Mouse (Mus musculus): Measurements from ENCODE around the gene Gria1. TPM values are rescaled to one million over a fixed set of nuclear protein-coding genes. Genes with fewer than 3 reads are reported as not detected.
A peak's percentile ranks its signal among the peaks of the same experiment; 100 is the strongest.

The Gria1 gene
- polyA plus RNA-seq, 1 experiment from 2014 or later, result 39.7 TPM

DNA sequence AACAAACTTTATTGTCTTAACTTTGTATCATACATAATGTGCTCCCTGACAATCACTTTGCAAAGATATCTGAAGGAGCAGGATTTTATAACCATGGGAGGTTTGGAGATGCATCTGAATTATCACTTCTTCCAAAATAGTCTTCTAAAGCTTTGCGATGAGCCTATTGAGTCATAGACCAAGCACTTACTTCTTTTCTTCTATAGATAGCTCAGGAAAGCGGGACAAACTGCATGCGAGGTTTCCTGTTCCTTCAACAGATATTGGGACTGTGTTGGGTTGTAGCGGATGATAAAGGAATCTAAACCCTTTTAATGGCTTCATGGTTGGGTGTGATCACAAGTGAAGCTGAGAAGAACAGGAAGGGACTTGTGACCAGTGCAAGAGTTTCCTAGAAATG lies 263.5 kb downstream of the Gria1 start:
- Histone ChIP-seq H3K4me2 (replicated peaks) (no peak overlapping the region), H3K27ac (no peak overlapping the region), H3K27me3 (ENCODE audit: control insufficient read depth, insufficient read depth, low read length) (no peaks in the 10 kb centered on the region), H3K4me3 (replicated peaks; ENCODE audit: low read length) (no peak overlapping the region), H3K4me1 (replicated peaks; ENCODE audit: control insufficient read depth, insufficient read depth, low read length) (no peaks in the 10 kb centered on the region), H3K9me3 (ENCODE audit: control insufficient read depth, low read length) (no peaks in the 10 kb centered on the region), H3K9ac (no peak overlapping the region), H3K36me3 (replicated peaks; ENCODE audit: control insufficient read depth, insufficient read depth) (no peaks in the 10 kb centered on the region)
- DNase-seq (ENCODE audit: low spot score) (no peak), ATAC-seq (ENCODE audit: low FRiP score) (no peak)
- WGBS, result 94% methylated on average over 4 of the region's 4 CpGs

DNA sequence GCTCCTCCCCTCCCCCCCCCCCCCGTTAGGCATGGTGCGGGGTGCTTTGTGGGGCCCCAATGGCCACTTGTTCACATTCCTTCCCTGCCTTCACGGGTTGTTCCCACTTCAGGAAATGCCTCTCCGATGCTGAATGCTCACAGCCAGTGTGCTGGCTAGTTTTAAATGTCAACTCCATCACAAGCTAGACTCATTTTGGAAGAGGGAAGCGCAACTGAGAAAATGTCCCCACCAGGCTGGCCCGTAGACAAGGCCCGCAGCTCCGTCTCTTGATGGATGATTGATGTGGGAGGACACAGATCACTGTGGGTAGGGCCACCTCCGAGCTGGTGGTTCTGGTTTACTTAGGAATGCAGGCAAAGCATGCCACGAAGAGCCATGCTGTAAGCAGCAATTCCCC lies 266.9 kb downstream of the Gria1 start:
- H3K27me3 ChIP-seq (ENCODE audit: control insufficient read depth, insufficient read depth, low read length), result no peaks in the 10 kb centered on the region

DNA sequence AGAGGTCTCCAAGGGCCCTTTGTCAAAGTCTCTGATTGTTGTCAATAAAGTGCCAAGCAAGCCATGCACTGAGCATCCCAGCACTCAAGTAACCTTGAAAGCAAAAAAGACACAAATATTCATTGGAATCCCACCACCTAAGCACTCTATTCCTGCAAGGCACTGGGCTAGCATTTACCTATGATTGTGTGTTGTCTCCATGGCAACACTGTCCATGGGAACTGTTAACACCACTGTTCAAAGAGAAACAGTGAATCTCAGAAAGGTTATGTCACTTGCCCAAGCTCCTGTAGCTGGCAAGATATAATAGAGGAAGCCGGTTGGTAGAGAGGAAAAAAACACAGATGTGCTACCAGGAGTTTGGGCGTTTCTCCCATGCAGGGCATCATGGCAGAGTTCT lies 274.9 kb downstream of the Gria1 start:
- H3K4me2 ChIP-seq (replicated peaks), result no peak overlapping the region
- no peak overlapping the region for H3K4me3 ChIP-seq (replicated peaks; ENCODE audit: low read length)
- no peak for ATAC-seq (ENCODE audit: low FRiP score)
- H3K9ac ChIP-seq, result no peak overlapping the region
- no peak for DNase-seq (ENCODE audit: low spot score)
- H3K36me3 ChIP-seq (replicated peaks; ENCODE audit: control insufficient read depth, insufficient read depth), result no peaks in the 10 kb centered on the region
- no peaks in the 10 kb centered on the region for H3K27me3 ChIP-seq (ENCODE audit: control insufficient read depth, insufficient read depth, low read length)
- H3K27ac ChIP-seq, result no peak overlapping the region
- no peaks in the 10 kb centered on the region for H3K4me1 ChIP-seq (replicated peaks; ENCODE audit: control insufficient read depth, insufficient read depth, low read length)
- WGBS, result 68% methylated on average over 2 of the region's 2 CpGs
- no peaks in the 10 kb centered on the region for H3K9me3 ChIP-seq (ENCODE audit: control insufficient read depth, low read length)

More for the DNA sequence above, 266.9 kb downstream of the Gria1 start:
- Histone ChIP-seq H3K4me2 (replicated peaks) (no peak overlapping the region), H3K4me3 (replicated peaks; ENCODE audit: low read length) (no peak overlapping the region), H3K4me1 (replicated peaks; ENCODE audit: control insufficient read depth, insufficient read depth, low read length) (no peaks in the 10 kb centered on the region), H3K36me3 (replicated peaks; ENCODE audit: control insufficient read depth, insufficient read depth) (no peaks in the 10 kb centered on the region), H3K27ac (no peak overlapping the region), H3K9ac (no peak overlapping the region), H3K9me3 (ENCODE audit: control insufficient read depth, low read length) (no peaks in the 10 kb centered on the region)
- no peak for ATAC-seq (ENCODE audit: low FRiP score)
- WGBS, result 63% methylated on average over 8 of the region's 10 CpGs
- DNase-seq (ENCODE audit: low spot score), result no peak

DNA sequence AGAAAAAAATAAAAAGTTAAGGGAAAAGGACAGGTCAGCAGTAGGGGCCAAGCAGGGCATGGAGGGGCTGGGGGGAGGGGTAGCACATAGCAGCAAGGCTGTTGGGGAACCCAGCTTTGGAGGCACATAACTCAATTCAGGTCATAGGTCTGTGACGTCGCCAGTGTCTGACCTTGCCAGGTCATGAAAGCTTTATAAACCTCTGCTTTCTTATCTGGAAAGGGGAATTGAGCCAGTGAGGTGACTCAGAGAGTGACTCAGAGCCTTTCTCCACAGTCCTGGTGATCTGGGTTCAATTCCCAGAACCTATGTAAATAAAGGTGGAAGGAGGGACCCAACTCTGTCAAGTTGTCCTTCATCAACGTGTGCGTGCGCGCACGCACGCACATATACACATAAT lies 286.2 kb downstream of the Gria1 start:
- H3K27me3 ChIP-seq (ENCODE audit: control insufficient read depth, insufficient read depth, low read length), result no peaks in the 10 kb centered on the region
- no peaks in the 10 kb centered on the region for H3K9me3 ChIP-seq (ENCODE audit: control insufficient read depth, low read length)
- no peak overlapping the region for H3K9ac ChIP-seq
- WGBS, result 93% methylated on average over 8 of the region's 8 CpGs
- no peak overlapping the region for H3K27ac ChIP-seq
- ATAC-seq (ENCODE audit: low FRiP score) (no peak), DNase-seq (ENCODE audit: low spot score) (no peak)
- H3K4me2 ChIP-seq (replicated peaks), result no peak overlapping the region
- no peaks in the 10 kb centered on the region for H3K36me3 ChIP-seq (replicated peaks; ENCODE audit: control insufficient read depth, insufficient read depth)
- H3K4me1 ChIP-seq (replicated peaks; ENCODE audit: control insufficient read depth, insufficient read depth, low read length), result peaks cover 7% of the 10 kb centered on the region; the same call in 1 of the 2 replicates
- no peak overlapping the region for H3K4me3 ChIP-seq (replicated peaks; ENCODE audit: low read length)

DNA sequence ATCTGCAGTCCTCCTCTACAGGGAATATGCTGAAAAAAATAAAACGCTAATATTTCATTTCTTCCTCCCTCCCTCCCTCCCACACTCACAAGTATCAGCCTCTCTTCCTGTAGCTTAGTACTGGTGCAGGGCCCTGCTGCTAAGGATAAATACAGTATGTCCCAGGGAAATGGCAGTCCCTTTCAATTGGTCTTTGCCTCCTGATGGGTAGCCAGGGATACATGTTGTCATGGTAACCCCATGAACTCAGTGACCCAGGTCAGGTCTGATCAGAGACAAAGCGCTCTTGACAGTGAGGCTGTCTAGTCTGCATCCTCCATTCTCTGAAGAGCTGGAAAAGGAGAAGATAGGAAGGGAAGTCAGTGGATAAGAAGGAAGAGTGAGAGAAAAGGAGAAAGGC lies 287.1 kb downstream of the Gria1 start:
- Histone ChIP-seq H3K4me1 (replicated peaks; ENCODE audit: control insufficient read depth, insufficient read depth, low read length) (peaks cover 7% of the 10 kb centered on the region; the same call in 1 of the 2 replicates), H3K27ac (peak overlapping the region; percentile 32; the same call in 1 of the 2 replicates), H3K36me3 (replicated peaks; ENCODE audit: control insufficient read depth, insufficient read depth) (no peaks in the 10 kb centered on the region), H3K27me3 (ENCODE audit: control insufficient read depth, insufficient read depth, low read length) (no peaks in the 10 kb centered on the region), H3K9me3 (ENCODE audit: control insufficient read depth, low read length) (no peaks in the 10 kb centered on the region), H3K4me3 (replicated peaks; ENCODE audit: low read length) (no peak overlapping the region), H3K9ac (no peak overlapping the region), H3K4me2 (replicated peaks) (no peak overlapping the region)
- ATAC-seq (ENCODE audit: low FRiP score) (peak; percentile 79), DNase-seq (ENCODE audit: low spot score) (peak; percentile 61)
- 19% methylated on average over 2 of the region's 2 CpGs for WGBS

DNA sequence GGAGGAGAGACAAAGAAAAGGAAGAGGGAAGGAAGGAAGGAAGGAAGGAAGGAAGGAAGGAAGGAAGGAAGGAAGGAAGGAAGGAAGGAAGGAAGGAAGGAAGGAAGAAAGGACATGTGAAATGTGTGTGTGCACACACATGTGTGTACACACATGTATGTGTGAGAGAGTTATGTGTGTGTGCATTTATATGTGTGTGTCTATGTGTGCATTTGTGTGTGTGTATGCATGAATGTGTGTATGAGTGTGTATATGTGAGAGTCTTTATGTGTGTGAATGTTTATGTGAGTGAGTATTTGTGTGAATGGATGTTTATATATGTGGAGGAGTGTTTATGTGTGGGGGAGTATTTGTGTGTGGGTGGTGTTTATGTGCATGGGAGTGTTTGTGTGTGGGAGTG lies 287.5 kb downstream of the Gria1 start:
- DNase-seq (ENCODE audit: low spot score) (no peak), ATAC-seq (ENCODE audit: low FRiP score) (no peak)
- no peak overlapping the region for H3K4me3 ChIP-seq (replicated peaks; ENCODE audit: low read length)
- H3K4me1 ChIP-seq (replicated peaks; ENCODE audit: control insufficient read depth, insufficient read depth, low read length), result peaks cover 7% of the 10 kb centered on the region; the same call in 1 of the 2 replicates
- H3K36me3 ChIP-seq (replicated peaks; ENCODE audit: control insufficient read depth, insufficient read depth), result no peaks in the 10 kb centered on the region
- no peaks in the 10 kb centered on the region for H3K27me3 ChIP-seq (ENCODE audit: control insufficient read depth, insufficient read depth, low read length)
- no peak overlapping the region for H3K9ac ChIP-seq
- no peaks in the 10 kb centered on the region for H3K9me3 ChIP-seq (ENCODE audit: control insufficient read depth, low read length)
- 0 out of 2 replicates have a peak overlapping the region, but pooled peaks have one; percentile 32 for H3K27ac ChIP-seq
- H3K4me2 ChIP-seq (replicated peaks), result no peak overlapping the region

DNA sequence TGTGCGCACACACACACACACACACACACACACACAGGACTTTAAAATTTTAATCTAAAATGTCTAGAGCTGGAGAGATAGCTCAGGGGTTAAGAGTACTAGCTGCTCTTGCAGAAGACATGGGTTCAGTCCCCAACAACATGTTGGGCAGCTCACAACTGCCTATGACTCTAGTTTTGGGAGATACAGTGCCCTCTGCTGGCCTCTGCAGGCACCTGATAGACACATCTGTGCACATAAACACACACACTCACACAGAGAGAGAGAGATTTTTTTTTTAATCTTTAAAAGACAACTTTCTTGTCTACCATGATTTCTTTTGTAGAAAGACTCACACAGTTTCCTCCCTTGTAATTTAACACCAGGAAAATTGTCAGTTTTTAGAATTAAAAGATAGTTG lies 292.4 kb downstream of the Gria1 start:
- no peak for ATAC-seq (ENCODE audit: low FRiP score)
- no peaks in the 10 kb centered on the region; the same call in 1 of the 2 replicates for H3K36me3 ChIP-seq (replicated peaks; ENCODE audit: control insufficient read depth, insufficient read depth)
- H3K4me1 ChIP-seq (replicated peaks; ENCODE audit: control insufficient read depth, insufficient read depth, low read length), result no peaks in the 10 kb centered on the region
- H3K4me3 ChIP-seq (replicated peaks; ENCODE audit: low read length), result no peak overlapping the region
- H3K27me3 ChIP-seq (ENCODE audit: control insufficient read depth, insufficient read depth, low read length), result no peaks in the 10 kb centered on the region
- H3K27ac ChIP-seq, result no peak overlapping the region
- 0 out of 2 replicates have a peak, but pooled peaks cover 6% of the 10 kb centered on the region for H3K9me3 ChIP-seq (ENCODE audit: control insufficient read depth, low read length)
- DNase-seq (ENCODE audit: low spot score), result no peak
- WGBS, result 93% methylated on average over 1 of the region's 1 CpGs
- no peak overlapping the region for H3K4me2 ChIP-seq (replicated peaks)
- H3K9ac ChIP-seq, result no peak overlapping the region

DNA sequence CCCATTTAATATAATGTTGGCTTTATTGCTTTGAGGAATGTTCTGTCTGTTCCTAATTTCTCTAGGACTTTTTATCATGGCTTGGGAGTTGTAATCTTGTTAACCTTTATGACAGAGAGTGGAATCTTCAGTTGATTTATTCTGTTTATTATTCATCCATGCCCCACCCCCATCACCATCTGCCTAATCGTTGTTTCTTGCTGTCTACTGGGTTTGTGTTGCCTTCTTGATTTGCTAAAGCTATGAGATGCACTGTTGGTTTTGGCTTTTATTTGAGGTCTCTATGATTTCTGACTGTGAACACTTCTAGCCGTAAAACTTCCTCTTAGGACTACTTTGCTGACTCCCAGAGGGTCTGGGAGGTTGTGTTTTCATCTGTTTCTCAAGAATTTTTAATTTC lies 294.9 kb downstream of the Gria1 start:
- Histone ChIP-seq H3K4me1 (replicated peaks; ENCODE audit: control insufficient read depth, insufficient read depth, low read length) (no peaks in the 10 kb centered on the region), H3K27me3 (ENCODE audit: control insufficient read depth, insufficient read depth, low read length) (no peaks in the 10 kb centered on the region), H3K36me3 (replicated peaks; ENCODE audit: control insufficient read depth, insufficient read depth) (no peaks in the 10 kb centered on the region; the same call in 1 of the 2 replicates), H3K27ac (no peak overlapping the region), H3K4me3 (replicated peaks; ENCODE audit: low read length) (no peak overlapping the region), H3K9me3 (ENCODE audit: control insufficient read depth, low read length) (0 out of 2 replicates have a peak, but pooled peaks cover 6% of the 10 kb centered on the region), H3K9ac (no peak overlapping the region), H3K4me2 (replicated peaks) (no peak overlapping the region)
- DNase-seq (ENCODE audit: low spot score) (no peak), ATAC-seq (ENCODE audit: low FRiP score) (no peak)
- WGBS, result 72% methylated on average over 2 of the region's 2 CpGs

DNA sequence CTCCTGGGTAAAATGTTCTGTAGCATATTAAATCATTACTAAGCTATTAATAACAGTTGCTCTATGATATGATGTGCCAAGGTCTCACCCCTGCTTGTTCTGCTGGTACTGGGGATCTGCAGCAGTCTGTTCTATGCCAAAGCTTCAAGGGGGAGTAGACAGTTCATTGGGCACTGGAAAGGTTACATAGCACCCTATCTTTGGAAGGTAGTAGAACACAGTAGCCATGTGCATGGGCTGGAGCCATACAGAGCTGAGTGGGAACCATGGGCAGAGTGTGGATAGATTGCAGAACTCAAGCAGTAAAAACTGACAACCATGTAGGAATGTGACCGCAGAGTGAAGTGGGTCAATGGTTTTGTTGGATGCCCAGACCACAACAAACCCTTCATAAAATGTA lies 295.7 kb downstream of the Gria1 start:
- Histone ChIP-seq H3K36me3 (replicated peaks; ENCODE audit: control insufficient read depth, insufficient read depth) (no peaks in the 10 kb centered on the region; the same call in 1 of the 2 replicates), H3K4me1 (replicated peaks; ENCODE audit: control insufficient read depth, insufficient read depth, low read length) (no peaks in the 10 kb centered on the region), H3K4me2 (replicated peaks) (no peak overlapping the region), H3K27me3 (ENCODE audit: control insufficient read depth, insufficient read depth, low read length) (no peaks in the 10 kb centered on the region), H3K27ac (no peak overlapping the region), H3K9ac (no peak overlapping the region), H3K4me3 (replicated peaks; ENCODE audit: low read length) (no peak overlapping the region), H3K9me3 (ENCODE audit: control insufficient read depth, low read length) (0 out of 2 replicates have a peak, but pooled peaks cover 6% of the 10 kb centered on the region)
- DNase-seq (ENCODE audit: low spot score) (no peak), ATAC-seq (ENCODE audit: low FRiP score) (no peak)
- WGBS, result 92% methylated on average over 1 of the region's 1 CpGs

DNA sequence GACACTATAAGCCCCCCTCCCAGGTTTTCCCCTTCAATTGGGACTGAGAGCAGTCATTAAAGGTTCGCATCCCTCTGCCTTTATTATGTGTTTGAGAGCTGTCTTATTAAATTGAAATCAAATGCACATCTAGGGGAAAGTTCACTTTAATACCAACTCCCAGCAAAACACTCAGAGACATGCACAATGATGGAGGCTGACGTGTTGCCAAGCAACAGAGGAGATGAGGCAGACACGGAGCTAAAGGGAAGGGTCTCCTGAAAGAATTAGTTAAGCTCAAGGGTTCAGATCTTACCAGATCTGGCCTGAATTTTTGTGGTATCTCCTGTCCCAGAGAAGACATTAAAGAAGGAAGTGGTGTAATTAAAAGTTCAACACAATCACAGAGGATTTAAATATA lies 305.9 kb downstream of the Gria1 start:
- H3K36me3 ChIP-seq (replicated peaks; ENCODE audit: control insufficient read depth, insufficient read depth), result no peaks in the 10 kb centered on the region
- H3K27ac ChIP-seq, result no peak overlapping the region
- no peak for ATAC-seq (ENCODE audit: low FRiP score)
- H3K9me3 ChIP-seq (ENCODE audit: control insufficient read depth, low read length), result no peaks in the 10 kb centered on the region
- no peak overlapping the region for H3K4me2 ChIP-seq (replicated peaks)
- 0 out of 2 replicates have a peak, but pooled peaks cover 8% of the 10 kb centered on the region for H3K4me1 ChIP-seq (replicated peaks; ENCODE audit: control insufficient read depth, insufficient read depth, low read length)
- H3K27me3 ChIP-seq (ENCODE audit: control insufficient read depth, insufficient read depth, low read length), result no peaks in the 10 kb centered on the region
- no peak overlapping the region for H3K9ac ChIP-seq
- H3K4me3 ChIP-seq (replicated peaks; ENCODE audit: low read length), result no peak overlapping the region
- WGBS, result 25% methylated on average over 3 of the region's 3 CpGs
- no peak for DNase-seq (ENCODE audit: low spot score)

Measured in hindbrain, embryonic 14.5 days (tissue).